Mouse (Mus musculus) spleen, postnatal 4 days (tissue): Measurements from ENCODE around the gene Spata20.

Experiments
- DNase-seq, 2 experiments: peaks; one replicate each; pipeline ENCODE4 v3.0.0; 2022; ENCODE audit warnings: low spot score in 2 of 2

Spata20 gene

DNA sequence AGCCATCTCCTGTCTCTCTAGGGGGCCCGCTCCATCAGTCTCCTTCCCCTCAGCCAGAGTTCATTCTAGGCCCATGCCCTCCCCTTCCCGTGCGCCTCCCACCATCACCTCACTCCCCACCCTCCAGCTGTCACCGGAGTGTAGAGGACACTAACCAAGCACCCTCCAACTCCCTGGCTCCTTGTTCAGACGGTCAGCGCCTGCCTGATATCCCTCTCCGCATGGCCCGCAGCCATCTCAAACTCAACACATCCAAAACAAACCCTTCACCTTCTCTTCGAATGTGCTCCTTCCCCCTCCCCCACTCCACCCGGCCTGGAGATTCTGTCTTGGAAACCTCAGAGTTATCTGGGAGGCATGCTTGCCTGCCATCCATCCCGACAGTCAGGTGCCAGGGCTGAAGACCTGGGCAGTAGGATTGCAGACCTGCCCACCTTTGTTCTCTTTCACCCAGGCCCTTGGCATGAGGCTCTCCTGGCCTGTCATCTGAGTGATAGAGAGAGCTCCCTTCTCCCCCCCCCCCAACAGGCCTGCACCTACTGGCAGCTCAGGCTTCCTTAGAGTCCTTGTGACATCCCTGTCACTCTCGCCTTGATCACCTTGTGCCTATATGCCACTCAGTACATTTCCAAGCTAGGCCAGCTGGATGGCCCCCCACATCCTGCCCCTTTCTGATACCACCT lies 34.7 kb downstream of the Spata20 start:
- DNase-seq, result no peak

DNA sequence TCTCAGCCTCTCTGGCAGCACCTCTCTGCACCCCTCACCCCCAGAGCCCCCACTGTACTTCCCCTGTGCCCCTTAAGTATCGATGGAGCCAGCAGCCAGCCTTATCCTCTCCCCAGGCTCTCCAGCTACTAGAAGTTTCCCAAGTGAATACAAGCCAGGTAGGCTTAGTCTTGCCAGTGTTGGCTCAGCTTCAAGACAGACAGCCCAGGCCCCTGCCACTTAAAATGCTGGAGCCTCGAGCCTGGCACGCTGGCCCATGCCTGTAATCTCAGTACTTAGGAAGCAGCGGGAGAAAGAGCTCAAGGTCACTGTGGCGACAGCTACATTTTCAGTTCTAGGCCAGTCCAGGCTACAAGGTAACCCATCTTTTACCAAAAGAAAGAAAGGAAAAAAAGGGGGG lies 36.1 kb downstream of the Spata20 start:
- DNase-seq, result no peak

DNA sequence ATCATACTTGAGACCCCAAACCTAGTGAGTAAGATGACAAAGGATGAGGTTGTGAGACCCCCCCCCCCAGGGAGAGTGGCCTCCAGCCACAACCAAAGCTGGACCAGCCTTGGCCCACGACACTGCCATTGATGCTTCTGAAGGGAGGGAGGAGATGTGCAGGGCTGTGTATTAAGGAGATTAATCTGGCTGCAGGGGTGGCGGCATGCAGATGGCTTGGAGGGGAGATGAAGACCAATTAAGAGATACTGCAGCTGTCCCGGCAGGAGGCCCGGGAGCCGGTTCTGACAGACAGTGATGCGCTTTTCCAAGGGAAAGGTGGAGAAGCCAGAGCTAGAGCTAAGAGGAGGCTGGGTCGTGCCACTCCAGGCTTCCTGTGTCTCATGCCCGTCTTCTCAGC lies 36.7 kb downstream of the Spata20 start:
- DNase-seq, result no peak

DNA sequence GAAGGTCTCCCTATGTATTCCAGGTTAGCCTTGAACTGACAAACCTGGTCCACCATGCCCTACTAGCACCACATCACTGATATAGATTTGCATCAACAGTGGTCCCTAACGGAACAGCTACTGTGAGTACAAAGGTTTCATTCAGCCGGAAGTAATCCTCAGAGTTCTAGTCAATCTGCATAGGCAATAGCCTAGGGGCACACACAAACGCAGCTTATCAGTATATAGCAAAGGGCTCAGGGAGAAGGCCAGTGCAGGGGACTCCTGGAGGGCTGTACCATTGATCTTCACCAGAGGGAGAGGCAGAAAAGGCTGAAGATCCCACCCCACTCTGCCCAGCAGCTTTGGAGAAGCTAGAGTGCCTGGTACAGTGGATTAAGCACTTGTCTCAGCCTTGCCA lies 39.0 kb downstream of the Spata20 start:
- no peak for DNase-seq

DNA sequence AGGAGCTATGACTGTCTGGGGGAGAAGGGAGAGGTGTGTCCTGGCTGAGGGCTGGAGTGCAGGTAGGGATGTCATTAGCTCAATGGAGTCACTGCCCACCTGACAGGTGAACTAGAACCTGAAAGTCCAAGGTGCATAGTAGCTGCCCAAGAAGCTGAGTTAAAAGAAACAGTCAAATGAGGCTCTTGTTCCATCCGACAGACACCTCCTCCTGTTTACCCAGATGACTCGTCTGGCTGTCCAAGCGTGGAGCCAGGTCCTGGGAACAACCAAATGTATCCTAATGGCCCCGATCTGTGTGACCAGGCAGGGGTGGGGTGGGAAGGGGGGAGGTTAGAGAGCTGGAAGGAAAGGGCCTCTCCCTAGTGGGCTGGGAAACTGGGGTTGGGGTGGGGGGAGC lies 40.7 kb downstream of the Spata20 start:
- no peak for DNase-seq

DNA sequence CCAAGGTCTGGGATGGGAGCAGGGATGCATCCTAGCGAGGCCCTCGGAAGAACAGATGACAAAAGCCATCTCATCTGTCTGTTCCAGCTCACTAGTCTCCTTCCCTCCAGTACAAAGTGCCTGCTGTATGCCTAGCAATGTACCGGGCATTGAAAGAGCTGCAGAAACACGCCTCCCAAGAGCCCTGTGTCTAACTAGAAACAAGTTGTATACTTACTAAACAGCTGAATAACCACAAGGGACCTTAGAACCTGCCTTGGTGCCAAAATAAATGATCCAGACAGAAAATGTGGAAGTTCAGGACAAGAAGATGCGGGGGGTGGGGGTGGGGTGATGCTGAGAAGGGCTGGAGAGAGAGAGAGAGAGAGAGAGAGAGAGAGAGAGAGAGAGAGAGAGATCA lies 41.1 kb downstream of the Spata20 start:
- no peak for DNase-seq

DNA sequence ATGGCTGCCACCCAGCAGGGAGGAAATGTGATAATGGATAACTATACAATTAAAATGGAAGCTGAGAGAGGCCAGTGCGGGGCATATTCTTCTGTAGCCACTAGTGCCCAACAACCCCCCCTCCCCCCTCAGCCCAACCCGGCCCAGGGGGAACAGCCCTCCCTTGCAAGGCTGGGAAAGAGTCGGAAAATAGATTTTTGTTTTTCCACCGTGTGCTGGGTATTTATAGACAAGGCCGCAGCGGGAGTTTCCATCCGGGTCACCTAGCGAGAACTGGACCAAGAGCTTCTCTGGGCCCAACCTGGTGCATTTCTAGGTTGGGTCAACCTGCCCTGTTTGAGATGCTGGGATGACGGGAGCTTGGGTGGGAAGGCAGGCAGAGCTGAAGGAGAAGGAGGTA lies 44.2 kb downstream of the Spata20 start:
- DNase-seq, result no peak

DNA sequence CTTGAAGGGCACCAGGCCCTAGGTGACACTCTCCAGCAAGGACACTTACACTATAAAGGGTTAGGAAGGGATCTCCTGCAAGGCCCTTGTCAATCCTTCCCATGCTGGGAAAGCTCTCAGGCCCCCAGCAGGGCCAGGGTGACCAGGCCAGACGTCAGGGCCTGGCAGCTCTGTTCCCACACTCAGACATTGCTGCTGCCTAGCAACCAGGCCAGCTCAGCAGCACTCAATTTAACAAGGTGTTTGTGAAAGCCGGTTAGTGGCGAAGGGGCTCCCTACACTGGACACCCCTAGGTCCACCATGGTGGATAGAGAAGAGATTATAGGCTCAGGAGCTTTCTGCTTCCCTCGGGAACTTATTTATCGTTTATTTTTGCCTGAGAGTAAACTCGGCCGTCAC lies 44.9 kb downstream of the Spata20 start:
- DNase-seq, result no peak

DNA sequence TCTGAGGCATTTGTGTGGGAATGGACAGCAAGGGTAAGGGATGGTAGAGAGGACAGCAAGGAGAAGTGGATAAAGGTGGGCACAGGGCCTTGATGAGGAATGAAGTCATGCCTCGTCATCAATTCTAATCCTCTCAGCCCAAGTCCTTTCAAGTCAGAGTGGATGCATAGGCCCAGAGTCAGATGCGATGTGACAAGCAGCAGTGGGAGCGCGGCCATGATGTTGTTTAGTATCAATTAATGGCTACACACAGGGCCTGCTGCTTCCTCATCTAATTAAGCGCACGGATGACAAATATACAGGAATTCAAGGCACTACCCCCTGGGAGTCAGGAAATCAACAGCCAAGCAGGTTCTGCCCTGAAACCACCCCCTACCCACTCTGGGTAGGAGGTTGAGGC lies 45.6 kb downstream of the Spata20 start:
- no peak for DNase-seq

DNA sequence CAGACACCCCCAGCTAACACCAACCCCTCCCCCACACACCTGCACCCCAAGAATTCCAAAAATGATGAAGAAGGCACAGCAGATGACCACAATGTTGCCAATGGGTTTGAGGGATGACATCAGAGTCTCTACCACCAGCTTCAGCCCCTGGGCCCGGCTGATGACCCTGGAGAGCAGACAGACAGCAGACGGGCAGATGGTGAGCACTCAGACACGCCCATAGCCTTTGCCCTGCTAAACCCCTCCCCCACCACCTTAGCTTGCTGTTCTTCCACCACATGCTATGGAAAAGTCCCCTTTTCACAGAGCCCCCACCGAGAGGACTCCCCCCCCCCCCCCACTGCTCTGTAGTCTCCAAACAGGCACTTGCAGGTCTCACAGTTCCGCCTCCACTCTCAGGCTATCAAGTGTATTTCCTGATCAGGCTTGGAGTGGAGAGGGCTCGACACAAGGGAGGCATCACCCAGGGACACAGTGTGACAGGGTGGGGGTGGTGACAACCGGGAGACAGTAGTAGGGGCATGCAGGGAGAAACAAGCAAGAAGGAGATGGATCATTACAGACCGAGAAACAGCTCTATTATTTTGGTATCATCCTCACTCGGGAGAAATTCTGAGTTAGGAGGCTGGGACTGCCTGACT lies 56.8 kb downstream of the Spata20 start:
- no peak for DNase-seq
